Mouse (Mus musculus): Measurements from ENCODE around the gene 2310057M21Rik. TPM values are rescaled to one million over a fixed set of nuclear protein-coding genes. Genes with fewer than 3 reads are reported as not detected.

Gene 2310057M21Rik
- total and polyA plus RNA-seq, 3 experiments: 16.7 to 33.0 TPM; not detected in 1

DNA sequence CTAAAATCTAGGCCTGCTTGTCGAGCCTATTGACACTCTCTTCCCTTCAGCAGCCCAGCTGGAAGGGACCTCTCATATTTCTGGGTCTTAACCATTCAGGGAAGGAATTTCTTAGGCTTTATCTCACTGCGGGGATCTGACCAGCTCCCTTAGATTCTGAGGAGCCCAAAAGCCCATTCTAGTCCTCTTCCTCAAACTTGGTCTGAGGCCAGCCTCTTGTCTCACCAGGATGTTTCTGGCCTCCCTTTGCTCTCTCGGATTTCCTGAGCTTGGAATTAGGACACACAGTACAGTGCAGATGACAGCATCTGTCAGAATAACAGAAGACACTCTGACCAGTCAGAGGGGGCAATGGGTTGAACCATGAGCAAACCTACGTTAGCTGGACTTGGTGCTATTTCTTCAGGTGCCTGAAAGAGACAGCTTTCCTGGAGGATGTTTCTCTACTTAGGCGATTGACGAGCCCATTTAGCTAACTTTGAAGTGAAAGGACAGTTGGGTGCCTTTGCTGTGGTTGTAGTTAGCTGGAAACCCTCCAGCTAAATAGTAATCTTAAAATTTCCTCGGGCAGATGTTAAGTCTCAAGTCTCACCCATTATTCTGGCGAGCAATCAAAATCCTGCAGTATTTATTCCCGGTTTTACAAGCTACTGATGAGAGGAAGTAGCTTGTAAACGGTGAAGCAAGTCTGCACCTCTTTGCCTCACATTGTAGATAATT, 48.8 kb upstream of the 2310057M21Rik start:
- peak overlapping the region; percentile 72 to 75 for H3K4me3 ChIP-seq (ENCODE audit: control insufficient read depth in 1 of 2, insufficient read depth in 1 of 2, low read depth in 2 of 2, low read length in 2 of 2)
- peaks cover 0 to 17% of the 10 kb centered on the region in 2 experiments; a peak in 2 of 4 replicates for H3K36me3 ChIP-seq (ENCODE audit: control insufficient read depth in 1 of 2, insufficient read depth in 2 of 2, low read length in 2 of 2)
- H3K9ac ChIP-seq (ENCODE audit: control insufficient read depth, low read depth, low read length, poor library complexity, severe bottlenecking): peak overlapping the region; percentile 49
- DNase-seq (ENCODE audit: low read depth, low spot score): peak; percentile 37
- TF ChIP-seq EP300 (IDR thresholded peaks at IDR 0.05; ENCODE audit: low read depth in 1 of 2, low read length in 2 of 2) (0 out of 4 replicates have a peak, but pooled peaks of 1 of the 2 experiments have one; percentile 20), TCF12 (IDR thresholded peaks at IDR 0.05; ENCODE audit: low read depth, low read length) (no peak), GATA1 (IDR thresholded peaks at IDR 0.05; ENCODE audit: low read depth, low read length) (0 out of 2 replicates have a peak, but pooled peaks have one; percentile 15), MAFK (IDR thresholded peaks at IDR 0.05; ENCODE audit: borderline replicate concordance, low read depth, low read length) (no peak)
- H3K27me3 ChIP-seq (ENCODE audit: control insufficient read depth in 1 of 2, insufficient read depth in 2 of 2, low read length in 2 of 2): no peaks in the 10 kb centered on the region
- H3K9me3 ChIP-seq (replicated peaks; ENCODE audit: insufficient read depth, low read length): no peaks in the 10 kb centered on the region
- no peak overlapping the region for H3K27ac ChIP-seq (ENCODE audit: control insufficient read depth, low read depth, low read length)
- peaks cover 15% of the 10 kb centered on the region for H3K79me2 ChIP-seq (ENCODE audit: control insufficient read depth, insufficient read depth, low read length, poor library complexity)
- H3K4me1 ChIP-seq (ENCODE audit: control insufficient read depth in 1 of 2, insufficient read depth in 2 of 2, low read length in 2 of 2): peaks cover 3 to 5% of the 10 kb centered on the region in 2 experiments

DNA sequence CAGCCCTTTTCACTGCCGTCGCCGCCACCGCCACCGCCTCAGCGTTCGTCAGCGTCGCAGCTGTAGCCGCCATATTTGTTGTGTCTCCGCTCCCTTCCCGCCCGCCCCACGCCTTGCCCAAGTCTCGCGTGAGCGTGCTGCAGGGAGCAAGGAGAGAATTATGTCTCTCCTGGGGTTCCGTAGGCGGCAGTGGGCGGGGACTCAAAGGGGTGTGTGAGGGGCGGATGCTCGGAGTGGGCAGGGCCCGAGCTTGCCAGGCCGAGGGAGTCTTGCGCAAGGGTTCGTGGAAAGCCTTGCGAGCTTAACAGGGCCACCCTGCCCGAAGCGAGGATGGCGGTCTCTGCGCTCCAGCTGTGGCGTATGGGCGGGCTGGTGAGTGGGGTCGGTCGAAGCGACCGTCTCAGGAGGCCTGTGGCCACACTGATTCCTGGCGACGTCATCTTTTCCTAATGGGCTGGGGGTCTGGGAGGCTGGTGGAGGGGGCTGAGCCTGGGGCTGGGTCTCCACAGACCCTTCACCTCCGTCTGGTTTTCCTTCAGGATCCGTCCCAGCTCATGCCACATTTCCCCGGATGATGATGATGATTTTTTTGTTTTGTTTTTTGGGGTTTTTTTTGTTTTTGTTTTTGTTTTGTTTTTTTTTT, 48.0 kb upstream of the 2310057M21Rik start, which contains the start of the genes Ikzf5 and Acadsb:
Gene Ikzf5 (minus strand): TSS at position 106 of the 643 bp plus-strand sequence.
Gene Acadsb (plus strand): TSS at position 186 of the 643 bp plus-strand sequence.
- Histone ChIP-seq H3K9me3 (replicated peaks; ENCODE audit: insufficient read depth, low read length) (no peaks in the 10 kb centered on the region), H3K27ac (ENCODE audit: control insufficient read depth, low read depth, low read length) (peak within 1 kb of the TSS; percentile 35; the same call in 1 of the 2 replicates), H3K9ac (ENCODE audit: control insufficient read depth, low read depth, low read length, poor library complexity, severe bottlenecking) (peak within 1 kb of the TSS; percentile 89), H3K4me3 (ENCODE audit: control insufficient read depth in 1 of 2, insufficient read depth in 1 of 2, low read depth in 2 of 2, low read length in 2 of 2) (peak within 1 kb of the TSS; percentile 72 to 75), H3K36me3 (ENCODE audit: control insufficient read depth in 1 of 2, insufficient read depth in 2 of 2, low read length in 2 of 2) (peaks cover 0 to 17% of the 10 kb centered on the region in 2 experiments; a peak in 2 of 4 replicates), H3K4me1 (ENCODE audit: control insufficient read depth in 1 of 2, insufficient read depth in 2 of 2, low read length in 2 of 2) (peaks cover 3 to 5% of the 10 kb centered on the region in 2 experiments), H3K27me3 (ENCODE audit: control insufficient read depth in 1 of 2, insufficient read depth in 2 of 2, low read length in 2 of 2) (no peaks in the 10 kb centered on the region), H3K79me2 (ENCODE audit: control insufficient read depth, insufficient read depth, low read length, poor library complexity) (peaks cover 15% of the 10 kb centered on the region)
- DNase-seq (ENCODE audit: low read depth, low spot score): peak; percentile 97
- TF ChIP-seq GATA1 (IDR thresholded peaks at IDR 0.05; ENCODE audit: low read depth, low read length) (no peak), MEF2A (IDR thresholded peaks at IDR 0.05; ENCODE audit: extremely low read depth, insufficient replicate concordance, low read depth, low read length, poor library complexity, severe bottlenecking) (no peak), TCF12 (IDR thresholded peaks at IDR 0.05; ENCODE audit: low read depth, low read length) (peak; percentile 63), BHLHE40 (IDR thresholded peaks at IDR 0.05; ENCODE audit: borderline replicate concordance, low read depth, low read length) (no peak), ZNF384 (IDR thresholded peaks at IDR 0.05; ENCODE audit: low read depth, low read length) (peak; percentile 25; the same call in 1 of the 2 replicates), UBTF (IDR thresholded peaks at IDR 0.05; ENCODE audit: borderline replicate concordance, insufficient read depth, low read depth, low read length) (no peak), MAZ (IDR thresholded peaks at IDR 0.05; ENCODE audit: low read depth, low read length) (no peak; the same call in 1 of the 2 replicates), GABPA (IDR thresholded peaks at IDR 0.05; ENCODE audit: low read depth, low read length) (no peak), CHD2 (IDR thresholded peaks at IDR 0.05; ENCODE audit: low read length) (peak; percentile 95), USF2 (IDR thresholded peaks at IDR 0.05; ENCODE audit: borderline replicate concordance in 1 of 2, insufficient read depth in 1 of 2, low read depth in 1 of 2, low read length in 2 of 2) (no peak), ETS1 (IDR thresholded peaks at IDR 0.05; ENCODE audit: low read depth, low read length) (peak; percentile 64; the same call in 1 of the 2 replicates), POLR2AphosphoS2 (IDR thresholded peaks at IDR 0.05; ENCODE audit: low read length) (peak; percentile 59; the same call in 1 of the 2 replicates), ZC3H11A (IDR thresholded peaks at IDR 0.05; ENCODE audit: low read depth, low read length) (no peak), SIN3A (IDR thresholded peaks at IDR 0.05; ENCODE audit: low read length) (peak; percentile 94), MYC (IDR thresholded peaks at IDR 0.05; ENCODE audit: low read depth, low read length) (no peak), KAT2A (conservative IDR thresholded peaks at IDR 0.05; ENCODE audit: low read depth, low read length) (no peak; the same call in 1 of the 2 replicates), POLR2A (IDR thresholded peaks at IDR 0.05; ENCODE audit: control insufficient read depth in 1 of 2, insufficient read depth in 1 of 2, low read depth in 1 of 2, low read length in 2 of 2, poor library complexity in 1 of 2) (peak; percentile 55 to 67; a peak in 2 of 4 replicates), MYB (IDR thresholded peaks at IDR 0.05; ENCODE audit: low read depth, low read length) (no peak), CTCF (IDR thresholded peaks at IDR 0.05 in 2 of 3, conservative IDR thresholded peaks at IDR 0.05 in 1 of 3; ENCODE audit: control insufficient read depth in 1 of 3, insufficient read depth in 1 of 3, low read depth in 2 of 3, low read length in 3 of 3, poor library complexity in 1 of 3, severe bottlenecking in 1 of 3) (no peak), RCOR1 (IDR thresholded peaks at IDR 0.05; ENCODE audit: low read depth, low read length) (no peak), POLR2AphosphoS5 (IDR thresholded peaks at IDR 0.05; ENCODE audit: borderline replicate concordance, low read depth, low read length) (no peak), EP300 (IDR thresholded peaks at IDR 0.05; ENCODE audit: low read depth in 1 of 2, low read length in 2 of 2) (no peak), E2F4 (IDR thresholded peaks at IDR 0.05; ENCODE audit: borderline replicate concordance, low read depth, low read length) (no peak), RAD21 (IDR thresholded peaks at IDR 0.05; ENCODE audit: low read depth, low read length) (no peak), ZKSCAN1 (IDR thresholded peaks at IDR 0.05; ENCODE audit: low read depth, low read length) (no peak), JUND (IDR thresholded peaks at IDR 0.05; ENCODE audit: low read depth, low read length) (no peak)
